Mouse (Mus musculus) thymus, postnatal 0 days (tissue): Measurements from ENCODE around the gene Klb. TPM values are rescaled to one million over a fixed set of nuclear protein-coding genes. Genes with fewer than 3 reads are reported as not detected.

Experiments
- polyA plus RNA-seq: library from polyadenylated mRNA; unstranded; fragments of >200 nt; fragmentation: Nextera tagmentation; extraction: Ambion mirVana; gene quantifications from 2 replicates; pipeline ENCODE4 v1.2.1, GENCODE M21; 2015

Gene Klb
- polyA plus RNA-seq, 1 experiment from 2014 or later: 0.13 TPM

Other genes with a start within 250 kb of the Klb start
- 9.6 and 10.1 TPM in 2 replicates for gene Klhl5, start 240.8 kb upstream of the Klb start, polyA plus RNA-seq
- 2.9 and 3.1 TPM in 2 replicates for gene Wdr19, start 148.6 kb upstream of the Klb start, polyA plus RNA-seq
- 106 and 119 TPM in 2 replicates for gene Rfc1, start 12.6 kb upstream of the Klb start, polyA plus RNA-seq
- gene Rpl9, start 43.1 kb downstream of the Klb start, polyA plus RNA-seq: 1,355 and 1,379 TPM in 2 replicates
- 69.5 and 74.3 TPM in 2 replicates for gene Lias, start 43.2 kb downstream of the Klb start, polyA plus RNA-seq
- 57.7 and 58.2 TPM in 2 replicates for gene Ugdh, start 87.6 kb downstream of the Klb start, polyA plus RNA-seq
- gene Gm43552, start 144.5 kb downstream of the Klb start, polyA plus RNA-seq: 0.72 and 1.3 TPM in 2 replicates
- 218 and 226 TPM in 2 replicates for gene Smim14, start 188.9 kb downstream of the Klb start, polyA plus RNA-seq
- gene Ube2k, start 188.9 kb downstream of the Klb start, polyA plus RNA-seq: 157 and 164 TPM in 2 replicates